In genomic region chr10:85525267-85526015, GRCm38 (mm10) we compare ENCODE assay signal across 14 mouse cellular contexts.
DNase-seq lines count a peak whose midpoint lies in the region; ATAC-seq and TF ChIP-seq lines count a peak whose summit lies in the region.
"Had no signal": no experiment of that assay in that cellular context is flagged by ENCODE, and none has a peak within 500 bp of the region (broad histone marks: within the 10 kb centered on the region; RNA-seq: fewer than 3 reads in every experiment).

No protein-coding gene starts in this region.

- no peak for ATAC-seq in cerebellum, adult (ENCODE audit: insufficient number of reproducible peaks, low FRiP score, low TSS enrichment)
- ATAC-seq in lung, embryonic 16.5 days (ENCODE audit: low read depth) = 0 out of 2 replicates have a peak, but pooled peaks have one; percentile 23
- ATAC-seq in forebrain, embryonic 12.5 days (ENCODE audit: low FRiP score) = peak; percentile 54
- ATAC-seq in midbrain, embryonic 12.5 days (ENCODE audit: low FRiP score, low read depth) = peak; percentile 20
- no peak for ATAC-seq in megakaryocyte progenitor cell, adult 5-6 weeks (replicated peaks; ENCODE audit: poor library complexity)
- ATAC-seq: liver, embryonic 12.5 days had no signal

- no peak overlapping the region for H3K4me2 ChIP-seq in lung, embryonic 16.5 days (ENCODE audit: low read depth, low read length)
- H3K4me2 ChIP-seq in forebrain, embryonic 12.5 days = no peak overlapping the region
- H3K4me2 ChIP-seq in midbrain, embryonic 12.5 days (replicated peaks) = no peak overlapping the region
- H3K4me2 ChIP-seq: heart, embryonic 15.5 days; liver, embryonic 12.5 days had no signal

- no peaks in the 10 kb centered on the region for H3K9me3 ChIP-seq in lung, embryonic 16.5 days (ENCODE audit: control insufficient read depth, low read length)
- no peaks in the 10 kb centered on the region for H3K9me3 ChIP-seq in forebrain, embryonic 12.5 days
- H3K9me3 ChIP-seq in midbrain, embryonic 12.5 days = no peaks in the 10 kb centered on the region
- H3K9me3 ChIP-seq: heart, embryonic 15.5 days; liver, embryonic 12.5 days had no signal

- no peak for TF ChIP-seq CTCF in layer of hippocampus, adult 2 months (conservative IDR thresholded peaks at IDR 0.05)

- H3K27ac ChIP-seq in lung, embryonic 16.5 days (ENCODE audit: low read length) = no peak overlapping the region
- H3K27ac ChIP-seq in forebrain, embryonic 12.5 days = no peak overlapping the region
- H3K27ac ChIP-seq in midbrain, embryonic 12.5 days (replicated peaks) = no peak overlapping the region; the same call in 1 of the 2 replicates
- no peak overlapping the region for H3K27ac ChIP-seq in layer of hippocampus, adult 2 months
- H3K27ac ChIP-seq: heart, embryonic 15.5 days; left cerebral cortex, adult 2 months; liver, embryonic 12.5 days had no signal

- peak; percentile 27 to 52 for DNase-seq in cerebellum, postnatal 14 days
- no peak for DNase-seq in lung, postnatal 25 days (ENCODE audit: low spot score)
- no peak for DNase-seq in layer of hippocampus, adult 2 months (ENCODE audit: low spot score in 2 of 2)
- DNase-seq: cerebellum, adult 9-11 months; kidney, postnatal 14 days had no signal

- H3K4me3 ChIP-seq in lung, embryonic 16.5 days (ENCODE audit: low read length) = no peak overlapping the region
- no peak overlapping the region for H3K4me3 ChIP-seq in forebrain, embryonic 12.5 days (replicated peaks)
- H3K4me3 ChIP-seq in midbrain, embryonic 12.5 days = no peak overlapping the region
- H3K4me3 ChIP-seq in layer of hippocampus, adult 2 months = no peak overlapping the region
- H3K4me3 ChIP-seq: heart, embryonic 15.5 days; left cerebral cortex, adult 2 months; liver, embryonic 12.5 days; myocyte had no signal

- no peaks in the 10 kb centered on the region for H3K36me3 ChIP-seq in lung, embryonic 16.5 days (ENCODE audit: control insufficient read depth, insufficient read depth, low read length)
- no peaks in the 10 kb centered on the region for H3K36me3 ChIP-seq in forebrain, embryonic 12.5 days (replicated peaks)
- no peaks in the 10 kb centered on the region for H3K36me3 ChIP-seq in midbrain, embryonic 12.5 days
- H3K36me3 ChIP-seq: heart, embryonic 15.5 days; liver, embryonic 12.5 days had no signal

- WGBS in lung, embryonic 16.5 days = 28% methylated on average over 7 of the region's 7 CpGs
- WGBS in forebrain, embryonic 12.5 days = 18% methylated on average over 7 of the region's 7 CpGs
- 22% methylated on average over 7 of the region's 7 CpGs for WGBS in midbrain, embryonic 12.5 days

- H3K27me3 ChIP-seq in lung, embryonic 16.5 days (ENCODE audit: control insufficient read depth, insufficient read depth, low read depth, low read length) = no peaks in the 10 kb centered on the region
- H3K27me3 ChIP-seq in forebrain, embryonic 12.5 days = no peaks in the 10 kb centered on the region
- H3K27me3 ChIP-seq in midbrain, embryonic 12.5 days = no peaks in the 10 kb centered on the region
- H3K27me3 ChIP-seq: heart, embryonic 15.5 days had no signal

- H3K4me1 ChIP-seq in lung, embryonic 16.5 days (replicated peaks; ENCODE audit: control insufficient read depth, insufficient read depth, low read length) = no peaks in the 10 kb centered on the region
- peaks cover 17% of the 10 kb centered on the region for H3K4me1 ChIP-seq in forebrain, embryonic 12.5 days
- peaks cover 17% of the 10 kb centered on the region for H3K4me1 ChIP-seq in midbrain, embryonic 12.5 days
- H3K4me1 ChIP-seq: heart, embryonic 15.5 days; liver, embryonic 12.5 days had no signal

- no peak overlapping the region for H3K9ac ChIP-seq in lung, embryonic 16.5 days (ENCODE audit: low read length)
- no peak overlapping the region for H3K9ac ChIP-seq in forebrain, embryonic 12.5 days
- H3K9ac ChIP-seq in midbrain, embryonic 12.5 days (replicated peaks) = no peak overlapping the region
- H3K9ac ChIP-seq: heart, embryonic 15.5 days; liver, embryonic 12.5 days had no signal

Comparison
In these comparisons a context has a peak if more than half of its experiments do, and no peak if none do; other contexts are left out.
1. DNase-seq: peak in cerebellum, postnatal 14 days (2 of 2); none in lung, postnatal 25 days (single experiment) and layer of hippocampus, adult 2 months (0 of 2).
2. ATAC-seq: peak in lung, embryonic 16.5 days (single experiment), forebrain, embryonic 12.5 days (single experiment) and midbrain, embryonic 12.5 days (single experiment); none in cerebellum, adult (single experiment) and megakaryocyte progenitor cell, adult 5-6 weeks (single experiment).